Mouse (Mus musculus) limb, embryonic 10.5 days (tissue): ENCODE measurements around the gene Homer2. TPM values are rescaled to one million over a fixed set of nuclear protein-coding genes. Genes with fewer than 3 reads are reported as not detected.

Experiments used
- DNase-seq: peaks from one replicate; pipeline ENCODE4 v3.0.0-alpha.2; 2017; ENCODE audit warnings: low spot score
- H3K27ac ChIP-seq: fragments of 300-500 bp; sonication (generic); 2 replicates; pipeline ENCODE4 v1.5.1; 2016; ENCODE audit warnings: mild to moderate bottlenecking
- H3K27me3 ChIP-seq: fragments of 300-500 bp; sonication (generic); 2 replicates; pipeline ENCODE4 v1.6.1; 2016; ENCODE audit warnings: low read depth, mild to moderate bottlenecking; ENCODE audit not compliant: poor library complexity, severe bottlenecking
- H3K36me3 ChIP-seq: fragments of 300-500 bp; sonication (generic); 2 replicates; pipeline ENCODE4 v1.6.1; 2016; ENCODE audit warnings: mild to moderate bottlenecking, moderate library complexity
- H3K4me1 ChIP-seq: fragments of 300-500 bp; sonication (generic); 2 replicates; pipeline ENCODE4 v1.6.1; 2016
- H3K4me3 ChIP-seq: fragments of 300-500 bp; sonication (generic); 2 replicates; pipeline ENCODE4 v1.5.1; 2016; ENCODE audit warnings: mild to moderate bottlenecking, moderate library complexity
- H3K9me3 ChIP-seq: fragments of 300-500 bp; sonication (generic); replicated peaks from 2 replicates; pipeline ENCODE4 v1.6.1; 2016; ENCODE audit warnings: mild to moderate bottlenecking
- WGBS: fragments of 180-500 bp; shearing (Covaris S2); methylation state at CpG from one replicate; pipeline ENCODE4 v1.1.7; 2016; 5-methylcytosine and 5-hydroxymethylcytosine counted together
- polyA plus RNA-seq: library from polyadenylated mRNA; unstranded; fragments of >200 nt; fragmentation: Nextera tagmentation; extraction: Ambion mirVana; gene quantifications from 2 replicates; pipeline ENCODE4 v1.2.1, GENCODE M21; 2016

Gene Homer2
- 14.3 and 23.3 TPM in 2 replicates for polyA plus RNA-seq

DNA sequence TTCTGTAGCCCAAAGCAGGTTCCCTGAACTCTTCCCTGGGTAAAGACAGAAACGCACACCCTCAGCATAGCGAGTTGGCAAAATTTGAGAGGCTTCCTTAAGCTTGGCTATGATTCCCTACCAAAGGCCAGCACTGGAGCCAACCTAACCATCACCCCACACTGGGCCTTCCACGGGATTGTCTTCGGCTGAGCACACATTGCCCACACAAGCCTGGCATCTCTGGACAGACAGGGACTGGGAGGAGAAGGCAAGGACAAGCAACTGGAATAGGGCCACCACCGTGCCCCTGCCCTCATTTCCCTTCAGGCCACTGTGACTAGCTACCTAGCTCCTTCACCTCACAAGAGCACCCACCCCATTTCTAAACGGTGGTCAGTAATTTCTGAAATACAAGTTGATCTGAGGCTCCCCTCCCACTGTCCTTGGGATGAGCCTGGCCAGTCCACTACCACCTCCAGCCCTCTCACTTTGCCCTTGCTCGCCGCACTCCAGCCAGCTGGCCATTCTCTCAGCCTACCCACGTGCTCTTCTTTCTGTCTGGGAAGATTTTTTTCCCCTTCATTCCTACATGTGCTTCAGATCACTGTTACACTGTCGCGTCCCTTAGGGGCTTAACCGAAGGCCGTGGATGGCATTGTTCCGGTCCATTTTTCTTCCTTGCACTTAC lies at the start of gene Homer2:
Homer2 (minus strand) TSS at position 57 of the 670 bp plus-strand sequence.
- Histone ChIP-seq H3K9me3 (no peaks in the 10 kb centered on the region), H3K27me3 (peaks cover 63% of the 10 kb centered on the region), H3K36me3 (no peaks in the 10 kb centered on the region), H3K4me1 (peaks cover 16% of the 10 kb centered on the region), H3K27ac (peak within 1 kb of the TSS; percentile 89), H3K4me3 (peak within 1 kb of the TSS; percentile 75)
- DNase-seq, result no peak
- WGBS, result 78% methylated on average over 14 of the region's 14 CpGs

DNA sequence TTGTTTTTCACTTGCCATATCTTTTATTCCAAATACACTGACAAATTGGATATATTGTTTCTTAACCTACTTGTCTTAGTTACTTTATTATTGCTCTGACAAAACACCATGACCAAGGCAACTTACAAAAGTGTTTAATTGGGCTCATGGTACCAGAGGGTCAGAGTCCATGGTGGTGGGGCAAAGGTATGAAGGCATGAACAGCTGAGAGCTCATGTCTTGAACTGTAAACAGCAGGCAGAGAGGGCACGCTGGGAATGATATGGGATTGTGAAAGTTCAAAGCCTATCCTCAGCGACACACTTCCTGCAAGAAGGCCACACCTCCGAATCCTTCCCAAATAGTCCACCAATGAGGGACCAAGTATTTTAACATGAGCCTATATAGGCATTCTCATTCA lies 40.6 kb upstream of the Homer2 start:
- no peaks in the 10 kb centered on the region for H3K9me3 ChIP-seq
- no peak overlapping the region for H3K4me3 ChIP-seq
- DNase-seq, result no peak
- H3K27ac ChIP-seq, result no peak overlapping the region
- H3K36me3 ChIP-seq, result no peaks in the 10 kb centered on the region
- H3K4me1 ChIP-seq, result no peaks in the 10 kb centered on the region
- WGBS, result 88% methylated on average over 3 of the region's 3 CpGs
- no peaks in the 10 kb centered on the region for H3K27me3 ChIP-seq

DNA sequence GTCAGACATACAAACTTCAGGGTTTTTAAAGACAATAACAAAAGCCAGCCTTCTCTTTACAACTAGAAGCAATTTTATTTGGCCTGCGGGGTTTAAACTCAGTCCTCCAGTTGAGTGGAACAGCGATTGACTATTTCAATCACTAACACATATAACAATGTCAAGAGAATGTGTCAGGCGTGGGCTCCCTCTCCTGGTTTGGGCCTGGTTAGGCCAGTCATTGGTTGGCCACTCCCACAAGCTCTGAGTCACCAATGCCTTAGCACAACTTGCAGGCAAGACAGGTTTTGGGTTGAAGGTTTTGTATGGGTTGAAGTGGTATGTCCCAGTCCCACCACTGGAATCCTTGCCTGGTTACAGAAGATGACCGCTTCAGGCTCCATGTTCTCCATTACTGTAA lies 36.8 kb upstream of the Homer2 start:
- WGBS, result 75% methylated on average over 4 of the region's 4 CpGs
- no peaks in the 10 kb centered on the region for H3K36me3 ChIP-seq
- DNase-seq, result no peak

GRCm38 (mm10) chr7:81740010-81740409 lies 32.7 kb upstream of the Homer2 start:
- no peaks in the 10 kb centered on the region for H3K36me3 ChIP-seq
- H3K27ac ChIP-seq, result no peak overlapping the region
- DNase-seq, result no peak
- H3K9me3 ChIP-seq, result no peaks in the 10 kb centered on the region
- no peaks in the 10 kb centered on the region for H3K27me3 ChIP-seq
- H3K4me3 ChIP-seq, result no peak overlapping the region
- H3K4me1 ChIP-seq, result peaks cover 7% of the 10 kb centered on the region
- 93% methylated on average over 7 of the region's 7 CpGs for WGBS

More for the DNA sequence above, 36.8 kb upstream of the Homer2 start:
- no peaks in the 10 kb centered on the region for H3K27me3 ChIP-seq
- no peaks in the 10 kb centered on the region for H3K4me1 ChIP-seq
- no peak overlapping the region for H3K27ac ChIP-seq
- H3K4me3 ChIP-seq, result no peak overlapping the region
- no peaks in the 10 kb centered on the region for H3K9me3 ChIP-seq

- 81% methylated on average over 8 of the region's 8 CpGs for WGBS
- no peaks in the 10 kb centered on the region for H3K36me3 ChIP-seq
Measured at GRCm38 (mm10) chr7:81738720-81739385, 31.5 kb upstream of the Homer2 start.

GRCm38 (mm10) chr7:81735300-81736048 lies 28.1 kb upstream of the Homer2 start:
- Histone ChIP-seq H3K27me3 (no peaks in the 10 kb centered on the region), H3K9me3 (no peaks in the 10 kb centered on the region), H3K4me1 (peaks cover 8% of the 10 kb centered on the region), H3K27ac (no peak overlapping the region), H3K36me3 (no peaks in the 10 kb centered on the region), H3K4me3 (no peak overlapping the region)
- 69% methylated on average over 9 of the region's 9 CpGs for WGBS
- DNase-seq, result no peak

More at GRCm38 (mm10) chr7:81738720-81739385, 31.5 kb upstream of the Homer2 start:
- no peak for DNase-seq
- H3K9me3 ChIP-seq, result no peaks in the 10 kb centered on the region
- peaks cover 7% of the 10 kb centered on the region for H3K4me1 ChIP-seq
- no peak overlapping the region for H3K27ac ChIP-seq
- no peak overlapping the region for H3K4me3 ChIP-seq
- H3K27me3 ChIP-seq, result no peaks in the 10 kb centered on the region

GRCm38 (mm10) chr7:81732183-81733089 lies 25.1 kb upstream of the Homer2 start:
- H3K36me3 ChIP-seq, result no peaks in the 10 kb centered on the region
- no peaks in the 10 kb centered on the region for H3K27me3 ChIP-seq
- peaks cover 24% of the 10 kb centered on the region for H3K4me1 ChIP-seq
- WGBS, result 87% methylated on average over 12 of the region's 12 CpGs
- no peaks in the 10 kb centered on the region for H3K9me3 ChIP-seq
- H3K27ac ChIP-seq, result no peak overlapping the region
- no peak for DNase-seq
- no peak overlapping the region for H3K4me3 ChIP-seq

DNA sequence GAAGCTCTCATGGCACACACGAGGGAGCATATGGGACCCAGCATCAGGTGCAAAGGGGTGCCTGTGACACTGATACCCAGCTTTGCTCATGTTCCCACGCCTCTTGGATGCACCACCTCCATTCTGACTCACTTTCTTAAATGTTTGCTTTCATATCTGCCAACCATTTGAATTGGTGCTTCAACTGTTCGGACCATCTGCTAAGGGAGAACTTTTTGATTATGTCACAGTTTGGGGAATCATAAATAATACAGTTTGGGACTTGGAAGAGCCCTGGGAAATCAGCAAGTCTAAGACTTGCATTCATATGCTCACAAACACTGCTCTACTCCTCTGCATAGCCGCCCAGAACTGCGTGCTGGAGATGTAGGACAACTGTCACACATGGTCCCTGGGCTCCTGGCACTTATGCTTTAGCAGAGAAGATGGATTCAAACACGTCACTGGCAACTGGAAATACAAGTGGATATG lies 23.9 kb upstream of the Homer2 start:
- Histone ChIP-seq H3K9me3 (no peaks in the 10 kb centered on the region), H3K4me1 (peaks cover 35% of the 10 kb centered on the region), H3K4me3 (no peak overlapping the region), H3K27ac (no peak overlapping the region), H3K36me3 (no peaks in the 10 kb centered on the region), H3K27me3 (no peaks in the 10 kb centered on the region)
- DNase-seq, result no peak
- 85% methylated on average over 6 of the region's 6 CpGs for WGBS

DNA sequence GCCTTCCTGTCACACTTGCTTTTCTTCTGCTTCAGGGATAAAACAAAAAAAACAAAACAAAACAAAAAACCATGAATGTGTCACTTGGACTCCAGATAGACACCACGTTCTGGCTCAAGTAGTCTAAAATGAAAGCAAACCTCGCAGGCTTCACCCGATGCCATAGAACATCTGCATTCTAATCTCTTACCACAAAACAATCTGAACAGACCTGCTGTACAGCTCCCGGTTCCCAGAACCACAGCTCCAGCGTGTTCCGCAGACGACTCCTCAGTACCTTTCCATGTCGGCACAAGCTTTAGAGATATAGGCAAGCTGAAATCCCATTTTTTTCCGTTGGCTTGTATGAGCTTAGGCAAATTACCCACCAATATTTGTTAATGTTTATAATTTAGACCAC lies 22.5 kb upstream of the Homer2 start:
- Histone ChIP-seq H3K27ac (no peak overlapping the region), H3K4me1 (peaks cover 39% of the 10 kb centered on the region), H3K27me3 (no peaks in the 10 kb centered on the region), H3K36me3 (no peaks in the 10 kb centered on the region), H3K4me3 (no peak overlapping the region), H3K9me3 (no peaks in the 10 kb centered on the region)
- DNase-seq, result no peak
- WGBS, result 93% methylated on average over 9 of the region's 9 CpGs

DNA sequence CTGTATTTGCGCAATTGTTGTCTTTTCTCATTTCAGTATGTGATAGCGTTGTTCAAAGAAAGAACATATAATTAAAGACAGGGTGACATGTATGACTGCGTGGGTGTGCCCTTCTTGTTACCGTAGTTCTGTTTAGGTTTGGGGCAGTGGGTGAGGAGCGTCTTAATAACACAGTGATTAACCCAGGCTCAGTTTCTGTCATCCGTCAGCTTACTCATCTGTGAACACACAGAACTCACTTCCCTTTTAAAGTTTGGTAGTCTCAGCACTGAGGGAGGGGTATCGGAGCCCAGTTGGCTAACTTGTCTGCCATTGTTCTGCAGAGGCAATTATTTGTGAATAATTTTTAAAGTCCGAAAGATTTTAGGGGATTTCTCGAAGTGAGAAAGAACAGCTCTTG lies 20.4 kb upstream of the Homer2 start:
- Histone ChIP-seq H3K27ac (peak overlapping the region; percentile 62), H3K4me3 (no peak overlapping the region), H3K4me1 (peaks cover 45% of the 10 kb centered on the region), H3K27me3 (no peaks in the 10 kb centered on the region), H3K36me3 (no peaks in the 10 kb centered on the region), H3K9me3 (no peaks in the 10 kb centered on the region)
- WGBS, result 85% methylated on average over 9 of the region's 9 CpGs
- DNase-seq, result no peak

DNA sequence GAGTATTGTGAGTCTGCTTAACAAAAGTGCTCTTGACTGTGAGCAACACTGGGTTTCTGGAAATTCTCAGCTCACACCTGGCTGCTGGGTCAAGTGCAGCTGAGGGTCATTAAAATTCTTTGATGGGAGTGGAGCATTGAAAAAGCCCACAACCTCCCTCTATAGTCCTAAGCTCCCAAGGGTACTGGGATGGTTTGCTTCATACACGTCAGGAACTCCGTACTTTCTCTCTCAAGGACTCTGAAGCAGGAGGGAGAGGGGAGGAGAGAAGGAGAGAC lies 19.3 kb upstream of the Homer2 start:
- no peak overlapping the region for H3K4me3 ChIP-seq
- H3K27ac ChIP-seq, result peak overlapping the region; percentile 74
- 38% methylated on average over 2 of the region's 2 CpGs for WGBS
- DNase-seq, result peak; percentile 83
- H3K36me3 ChIP-seq, result no peaks in the 10 kb centered on the region
- H3K9me3 ChIP-seq, result no peaks in the 10 kb centered on the region
- H3K4me1 ChIP-seq, result peaks cover 52% of the 10 kb centered on the region
- H3K27me3 ChIP-seq, result no peaks in the 10 kb centered on the region

- peak overlapping the region; percentile 74 for H3K27ac ChIP-seq
- 0 out of 2 replicates have a peak, but pooled peaks cover 2% of the 10 kb centered on the region for H3K27me3 ChIP-seq
- no peaks in the 10 kb centered on the region for H3K36me3 ChIP-seq
- H3K4me3 ChIP-seq, result no peak overlapping the region
- 65% methylated on average over 18 of the region's 18 CpGs for WGBS
- peaks cover 56% of the 10 kb centered on the region for H3K4me1 ChIP-seq
- DNase-seq, result no peak
- H3K9me3 ChIP-seq, result no peaks in the 10 kb centered on the region
Measured at GRCm38 (mm10) chr7:81725986-81726727, 18.8 kb upstream of the Homer2 start.
